Mouse (Mus musculus): ENCODE data around the gene Aspscr1.

DNA sequence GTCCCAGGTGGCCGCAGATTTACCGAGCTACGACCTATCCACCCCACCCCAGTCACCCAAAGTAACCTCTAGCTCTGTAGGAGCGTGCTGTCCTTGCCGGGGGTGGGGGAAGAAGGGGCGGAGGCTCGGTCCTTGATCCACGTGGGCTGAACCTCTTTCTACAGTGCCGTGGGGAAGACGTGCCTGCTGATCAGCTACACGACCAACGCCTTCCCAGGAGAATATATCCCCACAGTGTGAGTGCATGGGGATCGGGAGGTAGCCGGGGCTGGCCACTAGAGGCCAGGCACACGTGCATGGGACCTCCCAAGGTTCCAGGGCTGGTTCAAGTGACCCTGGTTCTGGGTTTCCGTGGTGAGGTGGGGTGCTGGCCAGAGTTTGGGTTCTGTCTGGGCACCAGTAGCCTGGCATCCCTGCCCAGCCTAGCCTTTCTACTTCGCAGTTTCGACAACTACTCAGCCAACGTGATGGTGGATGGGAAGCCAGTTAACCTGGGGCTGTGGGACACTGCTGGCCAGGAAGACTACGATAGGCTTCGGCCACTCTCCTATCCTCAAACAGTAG is 49.4 kb downstream of the Aspscr1 start:
- TF ChIP-seq CTCF (IDR thresholded peaks at IDR 0.05; ENCODE audit: insufficient read depth, low read length): no peak
- TF ChIP-seq POLR2A (IDR thresholded peaks at IDR 0.05; ENCODE audit: borderline replicate concordance, extremely low read depth, low read depth, low read length): no peak; the same call in 1 of the 2 replicates
